Mouse (Mus musculus): Measurements from ENCODE around the gene Spint5.

DNA sequence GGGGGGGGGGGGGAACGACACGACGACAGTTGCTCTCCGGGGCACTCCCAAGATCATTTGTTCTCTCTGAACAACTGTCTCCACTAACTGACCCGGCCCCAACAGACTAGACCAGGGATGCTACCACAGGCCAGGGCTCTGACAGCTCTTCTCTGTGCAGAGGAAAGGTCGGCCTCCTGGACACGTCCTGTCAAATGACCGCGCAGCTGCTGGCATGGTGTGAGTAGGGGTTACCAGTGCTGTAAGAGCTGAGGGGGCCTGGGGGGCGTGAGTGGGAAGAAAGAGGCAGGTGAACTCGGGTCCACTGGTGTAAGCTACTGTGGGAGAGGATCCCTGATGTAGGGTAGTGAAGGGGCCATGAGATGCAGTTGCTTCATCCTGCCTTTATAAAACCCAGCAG lies 42.7 kb downstream of the Spint5 start:
- TF ChIP-seq POLR2A (IDR thresholded peaks at IDR 0.05; ENCODE audit: borderline replicate concordance, low read depth, low read length) (no peak), CTCF (IDR thresholded peaks at IDR 0.05; ENCODE audit: low read depth, low read length) (no peak)
